Mouse (Mus musculus) mouse trophoblast stem cell (cell line): ENCODE measurements around the gene Cmip.

Experiments
- in situ Hi-C, 2 experiments: fragments of 300-500 bp; cut with MseI, MboI; formaldehyde crosslinking; loops; 2 replicates in 1 of 2; 3 replicates in 1 of 2; pipeline ENCODE4 v1.15.1; 2025

The Cmip gene

GRCm38 (mm10) chr8:117378625-117379024 lies 121.8 kb downstream of the Cmip start:
- in situ Hi-C loops = no loop called here

GRCm38 (mm10) chr8:117379131-117379530 lies 122.3 kb downstream of the Cmip start:
- in situ Hi-C loops = no loop called here

GRCm38 (mm10) chr8:117380796-117381195 lies 123.9 kb downstream of the Cmip start:
- in situ Hi-C loops = no loop called here

- in situ Hi-C loops = no loop called here
These were observed 129.3 kb downstream of the Cmip start for GRCm38 (mm10) chr8:117386142-117386541.

- in situ Hi-C loops = no loop called here
These were observed 130.8 kb downstream of the Cmip start for GRCm38 (mm10) chr8:117387642-117388041.

- in situ Hi-C loops = no loop called here
These were observed 131.5 kb downstream of the Cmip start for GRCm38 (mm10) chr8:117388370-117388769.

- in situ Hi-C loops = no loop called here
These were observed 137.0 kb downstream of the Cmip start for GRCm38 (mm10) chr8:117393853-117394252.

- in situ Hi-C loops = no loop called here
These were observed 138.2 kb downstream of the Cmip start for GRCm38 (mm10) chr8:117395055-117395454.

GRCm38 (mm10) chr8:117396884-117397283 lies 140.0 kb downstream of the Cmip start:
- in situ Hi-C loops = no loop called here

- in situ Hi-C loops = no loop called here
These were observed 140.9 kb downstream of the Cmip start for GRCm38 (mm10) chr8:117397751-117398150.

- in situ Hi-C loops = no loop called here
These were observed 142.4 kb downstream of the Cmip start for GRCm38 (mm10) chr8:117399229-117399628.

- in situ Hi-C loops = no loop called here
These were observed 144.0 kb downstream of the Cmip start for GRCm38 (mm10) chr8:117400820-117401219.

- in situ Hi-C loops = no loop called here
These were observed 145.0 kb downstream of the Cmip start for GRCm38 (mm10) chr8:117401880-117402279.

- in situ Hi-C loops = no loop called here
These were observed 146.2 kb downstream of the Cmip start for GRCm38 (mm10) chr8:117402911-117403704.

- in situ Hi-C loops = no loop called here
These were observed 147.0 kb downstream of the Cmip start for GRCm38 (mm10) chr8:117403705-117404476.

GRCm38 (mm10) chr8:117406081-117406480 lies 149.2 kb downstream of the Cmip start:
- in situ Hi-C loops = no loop called here

GRCm38 (mm10) chr8:117408634-117409033 lies 151.8 kb downstream of the Cmip start:
- in situ Hi-C loops = no loop called here

- in situ Hi-C loops = no loop called here
These were observed 152.2 kb downstream of the Cmip start for GRCm38 (mm10) chr8:117409056-117409455.

- in situ Hi-C loops = no loop called here
These were observed 153.5 kb downstream of the Cmip start for GRCm38 (mm10) chr8:117410391-117410790.

GRCm38 (mm10) chr8:117410901-117411300 lies 154.0 kb downstream of the Cmip start:
- in situ Hi-C loops = no loop called here

- in situ Hi-C loops = no loop called here
These were observed 155.4 kb downstream of the Cmip start for GRCm38 (mm10) chr8:117412232-117412631.

- in situ Hi-C loops = no loop called here
These were observed 161.0 kb downstream of the Cmip start for GRCm38 (mm10) chr8:117417830-117418229.
